In genomic region chr1:63430668-63431067, GRCm38 (mm10) we compare ENCODE assay signal across 13 mouse cellular contexts. TPM values are rescaled to one million over a fixed set of nuclear protein-coding genes. Genes with fewer than 3 reads are reported as not detected.
DNase-seq lines count a peak whose midpoint lies in the region; ATAC-seq lines count a peak whose summit lies in the region.
"Had no signal": no experiment of that assay in that cellular context is flagged by ENCODE, and none has a peak within 500 bp of the region (broad histone marks: within the 10 kb centered on the region; RNA-seq: fewer than 3 reads in every experiment).

No protein-coding gene starts in this region.

- H3K36me3 ChIP-seq in lung, embryonic 15.5 days: no peaks in the 10 kb centered on the region
- H3K36me3 ChIP-seq: hindbrain, embryonic 13.5 days; liver, embryonic 13.5 days; neural tube, embryonic 13.5 days had no signal

- 67% methylated on average over 6 of the region's 6 CpGs for WGBS in lung, embryonic 15.5 days

- no peak overlapping the region for H3K4me2 ChIP-seq in lung, embryonic 15.5 days
- H3K4me2 ChIP-seq: hindbrain, embryonic 13.5 days; liver, embryonic 13.5 days; neural tube, embryonic 13.5 days had no signal

- H3K4me1 ChIP-seq in lung, embryonic 15.5 days: 0 out of 2 replicates have a peak, but pooled peaks cover 4% of the 10 kb centered on the region
- H3K4me1 ChIP-seq: hindbrain, embryonic 13.5 days; liver, embryonic 13.5 days; neural tube, embryonic 13.5 days had no signal

- DNase-seq in kidney, postnatal 14 days: peak; percentile 1
- no peak for DNase-seq in kidney, postnatal 25 days
- DNase-seq in cerebellum, adult 11 months: peak; percentile 60
- peak; percentile 77 to 84 for DNase-seq in cerebellum, postnatal 10 days
- no peak for DNase-seq in adrenal gland, postnatal 25 days
- no peak for DNase-seq in gastrocnemius, postnatal 25 days
- DNase-seq: kidney, postnatal 4 days; liver, embryonic 13.5 days had no signal

- H3K9me3 ChIP-seq in lung, embryonic 15.5 days: no peaks in the 10 kb centered on the region
- H3K9me3 ChIP-seq: hindbrain, embryonic 13.5 days; liver, embryonic 13.5 days; neural tube, embryonic 13.5 days had no signal

- H3K9ac ChIP-seq in lung, embryonic 15.5 days: no peak overlapping the region
- H3K9ac ChIP-seq: hindbrain, embryonic 13.5 days; liver, embryonic 13.5 days; neural tube, embryonic 13.5 days had no signal

- H3K27ac ChIP-seq in lung, embryonic 15.5 days: no peak overlapping the region
- H3K27ac ChIP-seq: hindbrain, embryonic 13.5 days; liver, embryonic 13.5 days; neural tube, embryonic 13.5 days had no signal

- ATAC-seq in lung, embryonic 15.5 days (ENCODE audit: borderline replicate concordance, extremely low read depth, low FRiP score, low TSS enrichment): peak; percentile 11; the same call in 1 of the 2 replicates
- no peak for ATAC-seq in megakaryocyte progenitor cell, adult 5-6 weeks (replicated peaks; ENCODE audit: poor library complexity)
- ATAC-seq: intestine, postnatal 0 days had no signal

- no peaks in the 10 kb centered on the region for H3K27me3 ChIP-seq in lung, embryonic 15.5 days
- H3K27me3 ChIP-seq: hindbrain, embryonic 13.5 days; liver, embryonic 13.5 days; neural tube, embryonic 13.5 days had no signal

- no peak overlapping the region for H3K4me3 ChIP-seq in lung, embryonic 15.5 days
- H3K4me3 ChIP-seq: hindbrain, embryonic 13.5 days; liver, embryonic 13.5 days; neural tube, embryonic 13.5 days had no signal

RNA-seq across cellular contexts. Expression of gene Adam23, which starts 15.0 kb away (rescaled TPM):
- polyA plus RNA-seq in lung, embryonic 15.5 days (2015; fragmentation: Nextera tagmentation; extraction: Ambion mirVana): 0.69 and 0.77 TPM in 2 replicates
- total RNA-seq in megakaryocyte progenitor cell, adult 5-6 weeks (2015): not detected in 2 replicates
- 0.37 TPM in 1 of 2 replicates, not detected in the other for total RNA-seq in megakaryocyte progenitor cell, adult 5-6 weeks (2017)
- 13.3 and 14.0 TPM in 2 replicates for total RNA-seq in adrenal gland, postnatal 25 days (2021)
- total RNA-seq in gastrocnemius, postnatal 25 days (2021): 1 to 10 TPM; 1.3 to 2.3 TPM

Comparison
In these comparisons a context has a peak if more than half of its experiments do, and no peak if none do; other contexts are left out.
1. DNase-seq: peak in kidney, postnatal 14 days (single experiment), cerebellum, adult 11 months (single experiment) and cerebellum, postnatal 10 days (2 of 2); none in kidney, postnatal 25 days (0 of 2), adrenal gland, postnatal 25 days (single experiment) and gastrocnemius, postnatal 25 days (single experiment).